Mouse (Mus musculus) lung, embryonic 15.5 days (tissue): Measurements from ENCODE around the gene 2010300C02Rik. TPM values are rescaled to one million over a fixed set of nuclear protein-coding genes. Genes with fewer than 3 reads are reported as not detected.

ENCODE experiments used
- ATAC-seq: fragments of 200-750 bp; cut with Nextera tagmentation; 2 replicates; pipeline ENCODE4 v1.8.0; 2017; ENCODE audit warnings: moderate number of reproducible peaks, borderline replicate concordance; ENCODE audit not compliant: low FRiP score, low TSS enrichment; ENCODE audit errors: extremely low read depth
- H3K27ac ChIP-seq: fragments of 300-500 bp; sonication (generic); 2 replicates; pipeline ENCODE4 v1.5.1; 2015; ENCODE audit warnings: moderate library complexity, mild to moderate bottlenecking, inconsistent platforms
- H3K27me3 ChIP-seq: fragments of 300-500 bp; sonication (generic); 2 replicates; pipeline ENCODE4 v1.6.1; 2015; ENCODE audit warnings: inconsistent platforms
- H3K36me3 ChIP-seq: fragments of 300-500 bp; sonication (generic); 2 replicates; pipeline ENCODE4 v1.6.1; 2015; ENCODE audit warnings: inconsistent platforms
- H3K4me1 ChIP-seq: fragments of 300-500 bp; sonication (generic); 2 replicates; pipeline ENCODE4 v1.6.1; 2015; ENCODE audit warnings: inconsistent platforms
- H3K4me2 ChIP-seq: fragments of 300-500 bp; sonication (generic); 2 replicates; pipeline ENCODE4 v1.6.1; 2015; ENCODE audit warnings: inconsistent platforms, mild to moderate bottlenecking, moderate library complexity
- H3K4me3 ChIP-seq: fragments of 300-500 bp; sonication (generic); 2 replicates; pipeline ENCODE4 v1.5.1; 2015; ENCODE audit warnings: mild to moderate bottlenecking, inconsistent platforms
- H3K9ac ChIP-seq: fragments of 300-500 bp; sonication (generic); 2 replicates; pipeline ENCODE4 v1.6.1; 2015; ENCODE audit warnings: inconsistent platforms
- H3K9me3 ChIP-seq: fragments of 300-500 bp; sonication (generic); 2 replicates; pipeline ENCODE4 v1.6.1; 2016; ENCODE audit warnings: inconsistent platforms
- WGBS: fragments of 180-500 bp; shearing (Covaris S2); methylation state at CpG from one replicate; pipeline ENCODE4 v1.1.7; 2015; 5-methylcytosine and 5-hydroxymethylcytosine counted together
- polyA plus RNA-seq: library from polyadenylated mRNA; unstranded; fragments of >200 nt; fragmentation: Nextera tagmentation; extraction: Ambion mirVana; gene quantifications from 2 replicates; pipeline ENCODE4 v1.2.1, GENCODE M21; 2015

2010300C02Rik gene
- polyA plus RNA-seq, 1 experiment from 2014 or later = 12.1 TPM

GRCm38 (mm10) chr1:37634658-37635057 lies 85.2 kb downstream of the 2010300C02Rik start:
- no peaks in the 10 kb centered on the region for H3K36me3 ChIP-seq
- no peak overlapping the region for H3K9ac ChIP-seq
- 0 out of 2 replicates have a peak, but pooled peaks cover 4% of the 10 kb centered on the region for H3K4me1 ChIP-seq
- 17% methylated on average over 4 of the region's 4 CpGs for WGBS
- no peaks in the 10 kb centered on the region for H3K27me3 ChIP-seq
- H3K4me3 ChIP-seq = no peak overlapping the region
- H3K27ac ChIP-seq = no peak overlapping the region
- ATAC-seq = no peak
- H3K9me3 ChIP-seq = no peaks in the 10 kb centered on the region
- no peak overlapping the region for H3K4me2 ChIP-seq

- Histone ChIP-seq H3K4me3 (no peak overlapping the region), H3K9ac (no peak overlapping the region), H3K27ac (no peak overlapping the region; the same call in 1 of the 2 replicates), H3K4me2 (no peak overlapping the region), H3K27me3 (no peaks in the 10 kb centered on the region), H3K36me3 (no peaks in the 10 kb centered on the region), H3K9me3 (no peaks in the 10 kb centered on the region), H3K4me1 (0 out of 2 replicates have a peak, but pooled peaks cover 4% of the 10 kb centered on the region)
- ATAC-seq = no peak
- 62% methylated on average over 5 of the region's 5 CpGs for WGBS
Observed at GRCm38 (mm10) chr1:37633516-37633915, 86.4 kb downstream of the 2010300C02Rik start.

GRCm38 (mm10) chr1:37632425-37632824 lies 87.5 kb downstream of the 2010300C02Rik start:
- no peaks in the 10 kb centered on the region for H3K36me3 ChIP-seq
- no peaks in the 10 kb centered on the region for H3K27me3 ChIP-seq
- 0 out of 2 replicates have a peak, but pooled peaks cover 4% of the 10 kb centered on the region for H3K4me1 ChIP-seq
- H3K4me2 ChIP-seq = no peak overlapping the region
- ATAC-seq = no peak
- no peaks in the 10 kb centered on the region for H3K9me3 ChIP-seq
- H3K4me3 ChIP-seq = no peak overlapping the region
- no peak overlapping the region for H3K27ac ChIP-seq
- no peak overlapping the region for H3K9ac ChIP-seq
- WGBS = 83% methylated on average over 8 of the region's 8 CpGs

GRCm38 (mm10) chr1:37631456-37631855 lies 88.4 kb downstream of the 2010300C02Rik start:
- Histone ChIP-seq H3K27ac (no peak overlapping the region), H3K9ac (no peak overlapping the region), H3K9me3 (no peaks in the 10 kb centered on the region), H3K4me1 (0 out of 2 replicates have a peak, but pooled peaks cover 4% of the 10 kb centered on the region), H3K4me2 (no peak overlapping the region), H3K4me3 (no peak overlapping the region), H3K27me3 (no peaks in the 10 kb centered on the region), H3K36me3 (no peaks in the 10 kb centered on the region)
- 75% methylated on average over 6 of the region's 6 CpGs for WGBS
- no peak for ATAC-seq

GRCm38 (mm10) chr1:37630412-37631210 lies 89.3 kb downstream of the 2010300C02Rik start:
- no peaks in the 10 kb centered on the region for H3K36me3 ChIP-seq
- 0 out of 2 replicates have a peak, but pooled peaks cover 4% of the 10 kb centered on the region for H3K4me1 ChIP-seq
- no peak overlapping the region for H3K4me3 ChIP-seq
- no peak overlapping the region for H3K27ac ChIP-seq
- ATAC-seq = no peak
- H3K27me3 ChIP-seq = no peaks in the 10 kb centered on the region
- no peak overlapping the region for H3K9ac ChIP-seq
- 68% methylated on average over 10 of the region's 10 CpGs for WGBS
- no peak overlapping the region for H3K4me2 ChIP-seq
- no peaks in the 10 kb centered on the region for H3K9me3 ChIP-seq

GRCm38 (mm10) chr1:37629876-37630275 lies 90.0 kb downstream of the 2010300C02Rik start:
- Histone ChIP-seq H3K9ac (no peak overlapping the region), H3K4me3 (no peak overlapping the region), H3K4me1 (0 out of 2 replicates have a peak, but pooled peaks cover 4% of the 10 kb centered on the region), H3K36me3 (no peaks in the 10 kb centered on the region), H3K27ac (no peak overlapping the region), H3K27me3 (no peaks in the 10 kb centered on the region), H3K4me2 (no peak overlapping the region), H3K9me3 (no peaks in the 10 kb centered on the region)
- 90% methylated on average over 5 of the region's 5 CpGs for WGBS
- ATAC-seq = no peak

GRCm38 (mm10) chr1:37628749-37629148 lies 91.1 kb downstream of the 2010300C02Rik start:
- no peaks in the 10 kb centered on the region for H3K27me3 ChIP-seq
- 50% methylated on average over 6 of the region's 6 CpGs for WGBS

GRCm38 (mm10) chr1:37624185-37624584 lies 95.7 kb downstream of the 2010300C02Rik start:
- H3K9me3 ChIP-seq = no peaks in the 10 kb centered on the region
- no peak overlapping the region for H3K9ac ChIP-seq
- no peak overlapping the region for H3K4me2 ChIP-seq
- H3K36me3 ChIP-seq = no peaks in the 10 kb centered on the region
- no peaks in the 10 kb centered on the region for H3K4me1 ChIP-seq
- no peak overlapping the region for H3K27ac ChIP-seq
- WGBS = 86% methylated on average over 17 of the region's 17 CpGs
- ATAC-seq = no peak
- H3K27me3 ChIP-seq = no peaks in the 10 kb centered on the region
- no peak overlapping the region for H3K4me3 ChIP-seq

More at GRCm38 (mm10) chr1:37628749-37629148, 91.1 kb downstream of the 2010300C02Rik start:
- no peak for ATAC-seq
- Histone ChIP-seq H3K4me1 (0 out of 2 replicates have a peak, but pooled peaks cover 3% of the 10 kb centered on the region), H3K9me3 (no peaks in the 10 kb centered on the region), H3K4me2 (no peak overlapping the region), H3K27ac (no peak overlapping the region), H3K4me3 (no peak overlapping the region), H3K9ac (no peak overlapping the region), H3K36me3 (no peaks in the 10 kb centered on the region)

GRCm38 (mm10) chr1:37622049-37622448 lies 97.8 kb downstream of the 2010300C02Rik start:
- H3K4me1 ChIP-seq = peaks cover 1% of the 10 kb centered on the region; the same call in 1 of the 2 replicates
- 70% methylated on average over 6 of the region's 6 CpGs for whole genome bisulfite sequencing
- H3K9ac ChIP-seq = no peak overlapping the region
- ATAC-seq = no peak
- H3K4me2 ChIP-seq = no peak overlapping the region
- no peaks in the 10 kb centered on the region for H3K9me3 ChIP-seq
- H3K27ac ChIP-seq = no peak overlapping the region
- no peaks in the 10 kb centered on the region for H3K27me3 ChIP-seq
- no peaks in the 10 kb centered on the region for H3K36me3 ChIP-seq
- no peak overlapping the region for H3K4me3 ChIP-seq

GRCm38 (mm10) chr1:37619542-37619941 lies 100.3 kb downstream of the 2010300C02Rik start:
- H3K4me2 ChIP-seq = no peak overlapping the region
- no peaks in the 10 kb centered on the region for H3K27me3 ChIP-seq
- H3K4me3 ChIP-seq = no peak overlapping the region
- H3K36me3 ChIP-seq = no peaks in the 10 kb centered on the region
- no peaks in the 10 kb centered on the region for H3K9me3 ChIP-seq
- H3K27ac ChIP-seq = no peak overlapping the region
- no peak overlapping the region for H3K9ac ChIP-seq
- H3K4me1 ChIP-seq = peaks cover 20% of the 10 kb centered on the region
- WGBS = 32% methylated on average over 1 of the region's 1 CpGs
- ATAC-seq = no peak

- no peak overlapping the region for H3K4me2 ChIP-seq
- no peaks in the 10 kb centered on the region for H3K27me3 ChIP-seq
- H3K27ac ChIP-seq = peak overlapping the region; percentile 87
- no peak overlapping the region for H3K9ac ChIP-seq
- peaks cover 32% of the 10 kb centered on the region for H3K4me1 ChIP-seq
- ATAC-seq = 0 out of 2 replicates have a peak, but pooled peaks have one; percentile 25
- 50% methylated on average over 5 of the region's 5 CpGs for WGBS
- H3K36me3 ChIP-seq = no peaks in the 10 kb centered on the region
- H3K9me3 ChIP-seq = no peaks in the 10 kb centered on the region
- H3K4me3 ChIP-seq = no peak overlapping the region
Observed at GRCm38 (mm10) chr1:37617047-37617446, 102.8 kb downstream of the 2010300C02Rik start.

- H3K9ac ChIP-seq = no peak overlapping the region
- H3K27ac ChIP-seq = peak overlapping the region; percentile 87
- H3K27me3 ChIP-seq = no peaks in the 10 kb centered on the region
- H3K4me2 ChIP-seq = no peak overlapping the region
- H3K4me1 ChIP-seq = peaks cover 32% of the 10 kb centered on the region
- ATAC-seq = 0 out of 2 replicates have a peak, but pooled peaks have one; percentile 28
- H3K4me3 ChIP-seq = no peak overlapping the region
- no peaks in the 10 kb centered on the region for H3K36me3 ChIP-seq
- H3K9me3 ChIP-seq = no peaks in the 10 kb centered on the region
- WGBS = 14% methylated on average over 4 of the region's 4 CpGs
Observed at GRCm38 (mm10) chr1:37616569-37616968, 103.3 kb downstream of the 2010300C02Rik start.
